Mouse (Mus musculus): ENCODE measurements around the gene Alcam.

Alcam gene

GRCm38 (mm10) chr16:52243421-52243973 is 210.4 kb downstream of the Alcam start:
- DNase-seq, result no peak

GRCm38 (mm10) chr16:52242144-52242543 is 211.7 kb downstream of the Alcam start:
- no peak for DNase-seq

- no peak for DNase-seq
These were observed 223.9 kb downstream of the Alcam start for GRCm38 (mm10) chr16:52229930-52230329.

GRCm38 (mm10) chr16:52229446-52229845 is 224.4 kb downstream of the Alcam start:
- no peak for DNase-seq

GRCm38 (mm10) chr16:52222896-52223295 is 231.0 kb downstream of the Alcam start:
- no peak for DNase-seq

- DNase-seq, result peak; percentile 16
These were observed 234.8 kb downstream of the Alcam start for GRCm38 (mm10) chr16:52219069-52219468.

GRCm38 (mm10) chr16:52210844-52211606 is 242.8 kb downstream of the Alcam start:
- no peak for DNase-seq

GRCm38 (mm10) chr16:52200107-52200506 is 253.8 kb downstream of the Alcam start:
- DNase-seq, result peak; percentile 37

Data from thymus, postnatal 25 days (tissue).